Mouse (Mus musculus) spleen, adult 2 months (tissue): Measurements from ENCODE around the gene Hnrnpul2. TPM values are rescaled to one million over a fixed set of nuclear protein-coding genes. Genes with fewer than 3 reads are reported as not detected.

Source experiments
- DNase-seq, 2 experiments: peaks; one replicate each; pipeline versions ENCODE4 v3.0.0 to v3.0.0-alpha.2; 2012 to 2021; ENCODE audit warnings: low spot score in 2 of 2, low read depth in 1 of 2
- H3K27ac ChIP-seq: fragments of 200-500 bp; 2 replicates; pipeline ENCODE4 v1.5.1; 2012; ENCODE audit warnings: low read length, inconsistent platforms; ENCODE audit not compliant: insufficient read depth
- H3K27me3 ChIP-seq: fragments of 200-500 bp; 2 replicates; pipeline ENCODE4 v1.6.1; 2012; ENCODE audit warnings: mild to moderate bottlenecking, moderate library complexity, low read length, inconsistent platforms; ENCODE audit not compliant: control insufficient read depth, insufficient read depth
- H3K36me3 ChIP-seq: fragments of 200-500 bp; 2 replicates; pipeline ENCODE4 v1.6.1; 2012; ENCODE audit warnings: mild to moderate bottlenecking, low read length, inconsistent platforms; ENCODE audit not compliant: control insufficient read depth, insufficient read depth
- H3K4me1 ChIP-seq: fragments of 200-500 bp; 2 replicates; pipeline ENCODE4 v1.6.1; 2011; ENCODE audit warnings: inconsistent platforms; ENCODE audit not compliant: control insufficient read depth, insufficient read depth, insufficient read length
- H3K4me3 ChIP-seq: fragments of 200-500 bp; 2 replicates; pipeline ENCODE4 v1.5.1; 2011; ENCODE audit warnings: mild to moderate bottlenecking, inconsistent platforms; ENCODE audit not compliant: insufficient read depth, insufficient read length; ENCODE audit errors: extremely low read depth
- CTCF ChIP-seq: fragments of 200-500 bp; IDR thresholded peaks from 2 replicates; pipeline ENCODE4 v1.5.1; 2011; ENCODE audit warnings: mild to moderate bottlenecking, inconsistent platforms; ENCODE audit not compliant: insufficient read depth, insufficient read length, insufficient replicate concordance; ENCODE audit errors: extremely low read depth
- POLR2A ChIP-seq: fragments of 200-500 bp; IDR thresholded peaks from 2 replicates; pipeline ENCODE4 v1.6.1; 2011; ENCODE audit warnings: low read depth, low read length, inconsistent platforms
- WGBS: fragments of 180-500 bp; shearing (Covaris S2); methylation state at CpG from one replicate; pipeline ENCODE4 v1.1.7; 2018; 5-methylcytosine and 5-hydroxymethylcytosine counted together
- polyA plus RNA-seq: library from polyadenylated mRNA; depleted of rRNA; stranded (reverse); fragments of >200 nt; gene quantifications from 2 replicates; pipeline ENCODE4 v1.2.3, GENCODE M21; 2012; rRNA removed

The Hnrnpul2 gene
- polyA plus RNA-seq, 1 experiment, result 22.0 TPM

GRCm38 (mm10) chr19:8883616-8884015 is 63.8 kb downstream of the Hnrnpul2 start, which contains the start of the genes Lbhd1 and Gm49403:
Lbhd1 (plus strand) TSS chr19:8883732.
Gm49403 (plus strand) TSS chr19:8883930.
- no peak within 1 kb of the TSS for H3K27ac ChIP-seq
- TF ChIP-seq POLR2A (no peak), CTCF (no peak)
- WGBS, result 93% methylated on average over 3 of the region's 3 CpGs

More at GRCm38 (mm10) chr19:8883616-8884015, 63.8 kb downstream of the Hnrnpul2 start, which contains the start of the genes Lbhd1 and Gm49403:
- no peaks in the 10 kb centered on the region for H3K27me3 ChIP-seq
- no peak for DNase-seq
- H3K4me1 ChIP-seq, result peaks cover 5% of the 10 kb centered on the region; the same call in 1 of the 2 replicates
- H3K36me3 ChIP-seq, result no peaks in the 10 kb centered on the region
- no peak within 1 kb of the TSS for H3K4me3 ChIP-seq

Other genes with a start within 250 kb of the Hnrnpul2 start
- gene Slc22a8, start 228.8 kb upstream of the Hnrnpul2 start, polyA plus RNA-seq, result 0.06 TPM in 1 of 2 replicates, not detected in the other
- gene Slc22a6, start 202.0 kb upstream of the Hnrnpul2 start, polyA plus RNA-seq, result 0.08 TPM in 1 of 2 replicates, not detected in the other
- gene Chrm1, start 156.2 kb upstream of the Hnrnpul2 start, polyA plus RNA-seq, result 0.05 and 0.07 TPM in 2 replicates
- 122 and 129 TPM in 2 replicates for gene Slc3a2, start 96.6 kb upstream of the Hnrnpul2 start, polyA plus RNA-seq
- gene Wdr74, start 84.2 kb upstream of the Hnrnpul2 start, polyA plus RNA-seq, result 26.2 and 30.2 TPM in 2 replicates
- not detected in 2 replicates for gene 1700092M07Rik, start 79.3 kb upstream of the Hnrnpul2 start, polyA plus RNA-seq
- gene Stx5a, start 78.6 kb upstream of the Hnrnpul2 start, polyA plus RNA-seq, result 52.8 and 53.0 TPM in 2 replicates
- 80.2 and 104 TPM in 2 replicates for gene Nxf1, start 62.9 kb upstream of the Hnrnpul2 start, polyA plus RNA-seq
- 86.1 and 135 TPM in 2 replicates for gene Tmem223, start 49.0 kb upstream of the Hnrnpul2 start, polyA plus RNA-seq
- gene Tmem179b, start 45.5 kb upstream of the Hnrnpul2 start, polyA plus RNA-seq, result 87.9 and 117 TPM in 2 replicates
- 11.3 and 15.8 TPM in 2 replicates for gene Taf6l, start 33.6 kb upstream of the Hnrnpul2 start, polyA plus RNA-seq
- 27.9 and 30.3 TPM in 2 replicates for gene Polr2g, start 21.4 kb upstream of the Hnrnpul2 start, polyA plus RNA-seq
- 2.4 and 2.5 TPM in 2 replicates for gene Zbtb3, start 17.5 kb upstream of the Hnrnpul2 start, polyA plus RNA-seq
- gene Ttc9c, start 677 bp upstream of the Hnrnpul2 start, polyA plus RNA-seq, result 13.2 and 14.2 TPM in 2 replicates
- gene AC129217.1, start 9.8 kb downstream of the Hnrnpul2 start, polyA plus RNA-seq, result not detected in 2 replicates
- gene Bscl2, start 17.5 kb downstream of the Hnrnpul2 start, polyA plus RNA-seq, result 91.7 and 116 TPM in 2 replicates
- gene Gng3, start 19.2 kb downstream of the Hnrnpul2 start, polyA plus RNA-seq, result 0.05 and 0.09 TPM in 2 replicates
- 0.23 and 0.27 TPM in 2 replicates for gene Lrrn4cl, start 30.8 kb downstream of the Hnrnpul2 start, polyA plus RNA-seq
- gene Ubxn1, start 51.5 kb downstream of the Hnrnpul2 start, polyA plus RNA-seq, result 57.9 and 80.6 TPM in 2 replicates
- 20.8 and 27.9 TPM in 2 replicates for gene Uqcc3, start 60.9 kb downstream of the Hnrnpul2 start, polyA plus RNA-seq
- gene Lbhd1, start 63.7 kb downstream of the Hnrnpul2 start, polyA plus RNA-seq, result 0.94 and 1.4 TPM in 2 replicates
- gene Gm49403, start 63.9 kb downstream of the Hnrnpul2 start, polyA plus RNA-seq, result not detected in 2 replicates
- gene 1810009A15Rik, start 68.8 kb downstream of the Hnrnpul2 start, polyA plus RNA-seq, result 11.5 and 15.2 TPM in 2 replicates
- 1.2 TPM in 1 of 2 replicates, not detected in the other for gene Gm49416, start 68.9 kb downstream of the Hnrnpul2 start, polyA plus RNA-seq
- 21.2 and 27.5 TPM in 2 replicates for gene Ints5, start 73.0 kb downstream of the Hnrnpul2 start, polyA plus RNA-seq
- 85.2 and 86.9 TPM in 2 replicates for gene Ganab, start 78.1 kb downstream of the Hnrnpul2 start, polyA plus RNA-seq
- gene B3gat3, start 100.4 kb downstream of the Hnrnpul2 start, polyA plus RNA-seq, result 86.0 and 93.4 TPM in 2 replicates
- 10.0 and 11.9 TPM in 2 replicates for gene Rom1, start 109.3 kb downstream of the Hnrnpul2 start, polyA plus RNA-seq
- gene Eml3, start 109.5 kb downstream of the Hnrnpul2 start, polyA plus RNA-seq, result 72.3 and 77.7 TPM in 2 replicates
- 35.0 and 37.7 TPM in 2 replicates for gene Mta2, start 121.9 kb downstream of the Hnrnpul2 start, polyA plus RNA-seq
- 18.3 and 22.3 TPM in 2 replicates for gene Tut1, start 133.8 kb downstream of the Hnrnpul2 start, polyA plus RNA-seq
- 206 and 242 TPM in 2 replicates for gene Eef1g, start 147.0 kb downstream of the Hnrnpul2 start, polyA plus RNA-seq
- 6.9 and 8.0 TPM in 2 replicates for gene Ahnak, start 169.3 kb downstream of the Hnrnpul2 start, polyA plus RNA-seq